Mouse (Mus musculus): ENCODE measurements around the gene Lmx1a. TPM values are rescaled to one million over a fixed set of nuclear protein-coding genes. Genes with fewer than 3 reads are reported as not detected.
A peak's percentile ranks its signal among the peaks of the same experiment; 100 is the strongest.

The Lmx1a gene
- polyA plus RNA-seq (2011; ENCODE audit: insufficient read depth, insufficient read length, low replicate concordance, missing spikeins) = not detected in 2 replicates

- TF ChIP-seq POLR2A (IDR thresholded peaks at IDR 0.05; ENCODE audit: borderline replicate concordance, control insufficient read depth, low read depth, low read length) (no peak), CTCF (IDR thresholded peaks at IDR 0.05; ENCODE audit: control insufficient read depth, insufficient read depth, low read length) (no peak)
- WGBS = 3% methylated on average over 3 of the region's 3 CpGs
- Histone ChIP-seq H3K27ac (ENCODE audit: control insufficient read depth, insufficient read depth, low read depth, low read length, poor library complexity) (no peak within 1 kb of the TSS; the same call in 1 of the 2 replicates), H3K4me1 (ENCODE audit: control insufficient read depth, insufficient read depth, low read length) (no peaks in the 10 kb centered on the region), H3K4me3 (replicated peaks; ENCODE audit: control insufficient read depth, low read depth, low read length) (no peak within 1 kb of the TSS)
Observed at GRCm38 (mm10) chr1:167689232-167689261, at the start of gene Lmx1a. TSS of gene Lmx1a (plus strand) at chr1:167689237.

GRCm38 (mm10) chr1:167644866-167645537 lies 44.0 kb upstream of the Lmx1a start:
- Histone ChIP-seq H3K4me1 (ENCODE audit: control insufficient read depth, insufficient read depth, low read length) (no peaks in the 10 kb centered on the region), H3K4me3 (replicated peaks; ENCODE audit: control insufficient read depth, low read depth, low read length) (no peak overlapping the region), H3K27ac (ENCODE audit: control insufficient read depth, insufficient read depth, low read depth, low read length, poor library complexity) (no peak overlapping the region)
- TF ChIP-seq CTCF (IDR thresholded peaks at IDR 0.05; ENCODE audit: control insufficient read depth, insufficient read depth, low read length) (peak; percentile 64), POLR2A (IDR thresholded peaks at IDR 0.05; ENCODE audit: borderline replicate concordance, control insufficient read depth, low read depth, low read length) (no peak)
- 17% methylated on average over 16 of the region's 16 CpGs for WGBS

- Histone ChIP-seq H3K27ac (ENCODE audit: control insufficient read depth, insufficient read depth, low read depth, low read length, poor library complexity) (no peak overlapping the region), H3K4me3 (replicated peaks; ENCODE audit: control insufficient read depth, low read depth, low read length) (no peak overlapping the region), H3K4me1 (ENCODE audit: control insufficient read depth, insufficient read depth, low read length) (no peaks in the 10 kb centered on the region)
- no peak for TF ChIP-seq CTCF (IDR thresholded peaks at IDR 0.05; ENCODE audit: control insufficient read depth, insufficient read depth, low read length)
- TF ChIP-seq POLR2A (IDR thresholded peaks at IDR 0.05; ENCODE audit: borderline replicate concordance, control insufficient read depth, low read depth, low read length) = no peak
- 76% methylated on average over 3 of the region's 3 CpGs for WGBS
Observed at GRCm38 (mm10) chr1:167648670-167649069, 40.4 kb upstream of the Lmx1a start.

GRCm38 (mm10) chr1:167649122-167649633 lies 39.9 kb upstream of the Lmx1a start:
- 50% methylated on average over 11 of the region's 11 CpGs for WGBS
- TF ChIP-seq POLR2A (IDR thresholded peaks at IDR 0.05; ENCODE audit: borderline replicate concordance, control insufficient read depth, low read depth, low read length) (no peak), CTCF (IDR thresholded peaks at IDR 0.05; ENCODE audit: control insufficient read depth, insufficient read depth, low read length) (no peak)
- Histone ChIP-seq H3K4me3 (replicated peaks; ENCODE audit: control insufficient read depth, low read depth, low read length) (no peak overlapping the region), H3K27ac (ENCODE audit: control insufficient read depth, insufficient read depth, low read depth, low read length, poor library complexity) (no peak overlapping the region), H3K4me1 (ENCODE audit: control insufficient read depth, insufficient read depth, low read length) (no peaks in the 10 kb centered on the region)

GRCm38 (mm10) chr1:167652336-167652735 lies 36.7 kb upstream of the Lmx1a start:
- 72% methylated on average over 2 of the region's 2 CpGs for WGBS
- no peak for TF ChIP-seq POLR2A (IDR thresholded peaks at IDR 0.05; ENCODE audit: borderline replicate concordance, control insufficient read depth, low read depth, low read length)
- TF ChIP-seq CTCF (IDR thresholded peaks at IDR 0.05; ENCODE audit: control insufficient read depth, insufficient read depth, low read length) = no peak
- H3K4me3 ChIP-seq (replicated peaks; ENCODE audit: control insufficient read depth, low read depth, low read length) = no peak overlapping the region
- H3K4me1 ChIP-seq (ENCODE audit: control insufficient read depth, insufficient read depth, low read length) = no peaks in the 10 kb centered on the region
- H3K27ac ChIP-seq (ENCODE audit: control insufficient read depth, insufficient read depth, low read depth, low read length, poor library complexity) = no peak overlapping the region

GRCm38 (mm10) chr1:167659065-167659464 lies 30.0 kb upstream of the Lmx1a start:
- Histone ChIP-seq H3K27ac (ENCODE audit: control insufficient read depth, insufficient read depth, low read depth, low read length, poor library complexity) (no peak overlapping the region), H3K4me1 (ENCODE audit: control insufficient read depth, insufficient read depth, low read length) (no peaks in the 10 kb centered on the region), H3K4me3 (replicated peaks; ENCODE audit: control insufficient read depth, low read depth, low read length) (no peak overlapping the region)
- 78% methylated on average over 3 of the region's 3 CpGs for WGBS
- no peak for TF ChIP-seq CTCF (IDR thresholded peaks at IDR 0.05; ENCODE audit: control insufficient read depth, insufficient read depth, low read length)
- no peak for TF ChIP-seq POLR2A (IDR thresholded peaks at IDR 0.05; ENCODE audit: borderline replicate concordance, control insufficient read depth, low read depth, low read length)

- H3K4me1 ChIP-seq (ENCODE audit: control insufficient read depth, insufficient read depth, low read length) = no peaks in the 10 kb centered on the region
- H3K4me3 ChIP-seq (replicated peaks; ENCODE audit: control insufficient read depth, low read depth, low read length) = no peak overlapping the region
- 3% methylated on average over 21 of the region's 21 CpGs for WGBS
- H3K27ac ChIP-seq (ENCODE audit: control insufficient read depth, insufficient read depth, low read depth, low read length, poor library complexity) = no peak overlapping the region
- TF ChIP-seq CTCF (IDR thresholded peaks at IDR 0.05; ENCODE audit: control insufficient read depth, insufficient read depth, low read length) (no peak), POLR2A (IDR thresholded peaks at IDR 0.05; ENCODE audit: borderline replicate concordance, control insufficient read depth, low read depth, low read length) (no peak)
Observed at GRCm38 (mm10) chr1:167660521-167661101, 28.4 kb upstream of the Lmx1a start.

- Histone ChIP-seq H3K27ac (ENCODE audit: control insufficient read depth, insufficient read depth, low read depth, low read length, poor library complexity) (no peak overlapping the region), H3K4me1 (ENCODE audit: control insufficient read depth, insufficient read depth, low read length) (no peaks in the 10 kb centered on the region), H3K4me3 (replicated peaks; ENCODE audit: control insufficient read depth, low read depth, low read length) (no peak overlapping the region)
- no peak for TF ChIP-seq CTCF (IDR thresholded peaks at IDR 0.05; ENCODE audit: control insufficient read depth, insufficient read depth, low read length)
- no peak for TF ChIP-seq POLR2A (IDR thresholded peaks at IDR 0.05; ENCODE audit: borderline replicate concordance, control insufficient read depth, low read depth, low read length)
- 4% methylated on average over 19 of the region's 19 CpGs for WGBS
Observed at GRCm38 (mm10) chr1:167661123-167661522, 27.9 kb upstream of the Lmx1a start.

- no peak overlapping the region for H3K27ac ChIP-seq (ENCODE audit: control insufficient read depth, insufficient read depth, low read depth, low read length, poor library complexity)
- TF ChIP-seq POLR2A (IDR thresholded peaks at IDR 0.05; ENCODE audit: borderline replicate concordance, control insufficient read depth, low read depth, low read length) = no peak
- TF ChIP-seq CTCF (IDR thresholded peaks at IDR 0.05; ENCODE audit: control insufficient read depth, insufficient read depth, low read length) = no peak
- 77% methylated on average over 5 of the region's 5 CpGs for WGBS
- H3K4me3 ChIP-seq (replicated peaks; ENCODE audit: control insufficient read depth, low read depth, low read length) = no peak overlapping the region
- H3K4me1 ChIP-seq (ENCODE audit: control insufficient read depth, insufficient read depth, low read length) = no peaks in the 10 kb centered on the region
Observed at GRCm38 (mm10) chr1:167663136-167663535, 25.9 kb upstream of the Lmx1a start.
